Mouse (Mus musculus): Measurements from ENCODE around the gene Glis1. TPM values are rescaled to one million over a fixed set of nuclear protein-coding genes. Genes with fewer than 3 reads are reported as not detected.

Glis1 gene
- total and polyA plus RNA-seq, 2 experiments from 2014 or later: 1.4 to 2.1 TPM

DNA sequence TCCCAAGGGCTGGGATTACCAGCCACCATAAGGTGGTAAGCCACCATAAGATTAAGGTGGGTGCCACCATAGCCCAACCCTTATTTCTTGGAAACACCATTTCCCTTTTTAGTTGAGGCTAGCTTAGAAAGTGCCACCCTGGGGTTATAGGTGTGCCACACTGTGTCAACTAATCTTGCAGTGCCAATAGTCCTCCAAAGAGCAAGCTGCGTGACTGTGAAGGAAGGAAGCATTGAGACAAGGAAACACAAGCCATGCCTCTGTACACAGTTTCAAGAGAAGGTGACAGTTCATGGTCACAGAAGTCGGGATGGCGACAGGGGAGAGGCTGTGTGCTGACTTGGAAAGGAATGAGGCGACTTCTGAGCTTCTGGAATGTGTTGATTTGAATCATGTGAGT is 14.2 kb upstream of the Glis1 start:
- WGBS: 90% methylated on average over 4 of the region's 4 CpGs
- ATAC-seq (ENCODE audit: low FRiP score): no peak
- no peak overlapping the region for H3K9ac ChIP-seq (replicated peaks; ENCODE audit: low read length, poor library complexity, severe bottlenecking)
- no peaks in the 10 kb centered on the region for H3K4me1 ChIP-seq (ENCODE audit: insufficient read depth, low read length)
- no peak overlapping the region for H3K27ac ChIP-seq (ENCODE audit: low read depth, low read length)
- no peak overlapping the region for H3K4me3 ChIP-seq (ENCODE audit: low read depth, low read length)
- no peak overlapping the region for H3K4me2 ChIP-seq (ENCODE audit: low read depth, low read length, poor library complexity, severe bottlenecking)
- H3K27me3 ChIP-seq (ENCODE audit: insufficient read depth, low read length): no peaks in the 10 kb centered on the region
- no peak for DNase-seq (ENCODE audit: low spot score)
- H3K36me3 ChIP-seq (ENCODE audit: insufficient read depth, low read length): no peaks in the 10 kb centered on the region
- no peaks in the 10 kb centered on the region for H3K9me3 ChIP-seq (ENCODE audit: low read length)
- TF ChIP-seq CTCF (IDR thresholded peaks at IDR 0.05): no peak

DNA sequence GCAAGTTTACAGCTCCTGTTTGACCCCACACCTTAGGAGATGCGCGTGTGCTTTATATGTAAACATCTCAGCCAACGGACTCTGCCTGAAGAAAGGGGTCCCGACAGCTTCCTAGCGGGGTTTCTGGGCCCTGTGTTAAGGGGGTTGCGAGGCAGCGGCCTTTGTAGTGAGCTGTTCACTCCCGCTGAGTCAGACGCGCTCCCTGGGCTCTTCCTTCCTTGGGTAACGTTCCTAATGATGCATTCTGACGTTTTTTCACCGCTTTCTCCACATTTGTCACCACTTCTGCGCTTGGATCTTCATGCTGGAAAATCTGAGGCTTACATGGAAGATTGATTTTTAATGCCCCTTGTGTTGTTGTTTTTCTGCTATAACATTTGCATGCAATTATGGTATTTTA is 12.7 kb upstream of the Glis1 start:
- no peak for DNase-seq (ENCODE audit: low spot score)

DNA sequence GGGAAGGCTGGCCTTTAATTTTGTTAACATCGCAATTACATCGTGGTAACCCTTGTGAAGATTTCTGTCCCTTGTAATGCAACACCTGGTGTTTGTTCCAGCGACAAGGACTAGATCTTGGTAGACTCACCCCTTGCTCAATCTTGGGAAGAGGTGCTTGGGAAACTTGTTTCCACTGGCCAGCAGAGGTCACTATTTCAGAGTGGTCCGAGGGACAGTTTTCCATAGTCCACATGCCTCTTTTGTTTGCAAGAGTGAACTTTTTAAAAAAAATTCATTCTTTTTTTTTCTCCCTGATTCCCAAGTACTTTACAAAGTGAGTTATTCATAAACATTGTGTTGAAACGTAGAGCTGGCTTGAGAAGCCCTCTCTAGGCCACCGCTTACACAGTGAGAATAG is 12.2 kb upstream of the Glis1 start:
- no peaks in the 10 kb centered on the region for H3K4me1 ChIP-seq (ENCODE audit: insufficient read depth, low read length)
- no peak overlapping the region for H3K9ac ChIP-seq (replicated peaks; ENCODE audit: low read length, poor library complexity, severe bottlenecking)
- DNase-seq (ENCODE audit: low spot score) (peak; percentile 66), ATAC-seq (ENCODE audit: low FRiP score) (no peak)
- H3K36me3 ChIP-seq (ENCODE audit: insufficient read depth, low read length): no peaks in the 10 kb centered on the region
- H3K4me2 ChIP-seq (ENCODE audit: low read depth, low read length, poor library complexity, severe bottlenecking): no peak overlapping the region
- WGBS: 21% methylated on average over 6 of the region's 6 CpGs
- peak; percentile 80 for TF ChIP-seq CTCF (IDR thresholded peaks at IDR 0.05)
- H3K4me3 ChIP-seq (ENCODE audit: low read depth, low read length): no peak overlapping the region
- H3K27me3 ChIP-seq (ENCODE audit: insufficient read depth, low read length): no peaks in the 10 kb centered on the region
- no peak overlapping the region for H3K27ac ChIP-seq (ENCODE audit: low read depth, low read length)
- H3K9me3 ChIP-seq (ENCODE audit: low read length): no peaks in the 10 kb centered on the region

More for the DNA sequence above, 12.7 kb upstream of the Glis1 start:
- Histone ChIP-seq H3K27me3 (ENCODE audit: insufficient read depth, low read length) (no peaks in the 10 kb centered on the region), H3K4me1 (ENCODE audit: insufficient read depth, low read length) (no peaks in the 10 kb centered on the region), H3K36me3 (ENCODE audit: insufficient read depth, low read length) (no peaks in the 10 kb centered on the region), H3K9me3 (ENCODE audit: low read length) (no peaks in the 10 kb centered on the region), H3K27ac (ENCODE audit: low read depth, low read length) (no peak overlapping the region), H3K9ac (replicated peaks; ENCODE audit: low read length, poor library complexity, severe bottlenecking) (no peak overlapping the region), H3K4me3 (ENCODE audit: low read depth, low read length) (no peak overlapping the region), H3K4me2 (ENCODE audit: low read depth, low read length, poor library complexity, severe bottlenecking) (0 out of 2 replicates have a peak overlapping the region, but pooled peaks have one; percentile 3)
- ATAC-seq (ENCODE audit: low FRiP score): no peak
- 4% methylated on average over 14 of the region's 14 CpGs for WGBS
- TF ChIP-seq CTCF (IDR thresholded peaks at IDR 0.05): no peak

DNA sequence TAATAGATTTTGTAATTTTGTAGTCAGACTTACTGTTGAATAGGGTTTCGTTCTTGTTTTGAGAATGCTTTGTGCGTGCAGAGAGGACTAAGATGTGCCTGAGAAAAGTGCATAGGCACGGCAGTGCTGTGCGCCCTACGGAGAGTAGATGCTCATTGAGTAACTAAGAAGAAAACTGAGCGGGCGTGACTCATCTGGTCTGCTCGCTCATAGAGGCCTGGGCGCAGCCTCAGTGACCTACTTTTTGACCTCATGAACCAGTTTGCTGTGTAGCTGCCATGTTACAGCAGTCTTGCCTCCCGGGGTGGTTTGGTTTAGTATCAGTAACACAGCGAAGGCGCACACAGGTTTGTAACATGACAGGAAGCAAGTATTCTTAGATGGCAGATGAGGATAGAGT is 8.8 kb upstream of the Glis1 start:
- Histone ChIP-seq H3K36me3 (ENCODE audit: insufficient read depth, low read length) (no peaks in the 10 kb centered on the region), H3K27ac (ENCODE audit: low read depth, low read length) (no peak overlapping the region), H3K4me1 (ENCODE audit: insufficient read depth, low read length) (no peaks in the 10 kb centered on the region), H3K9ac (replicated peaks; ENCODE audit: low read length, poor library complexity, severe bottlenecking) (no peak overlapping the region), H3K27me3 (ENCODE audit: insufficient read depth, low read length) (no peaks in the 10 kb centered on the region), H3K4me2 (ENCODE audit: low read depth, low read length, poor library complexity, severe bottlenecking) (no peak overlapping the region), H3K9me3 (ENCODE audit: low read length) (no peaks in the 10 kb centered on the region), H3K4me3 (ENCODE audit: low read depth, low read length) (no peak overlapping the region)
- DNase-seq (ENCODE audit: low spot score) (no peak), ATAC-seq (ENCODE audit: low FRiP score) (no peak)
- no peak for TF ChIP-seq CTCF (IDR thresholded peaks at IDR 0.05)
- 98% methylated on average over 12 of the region's 12 CpGs for WGBS

DNA sequence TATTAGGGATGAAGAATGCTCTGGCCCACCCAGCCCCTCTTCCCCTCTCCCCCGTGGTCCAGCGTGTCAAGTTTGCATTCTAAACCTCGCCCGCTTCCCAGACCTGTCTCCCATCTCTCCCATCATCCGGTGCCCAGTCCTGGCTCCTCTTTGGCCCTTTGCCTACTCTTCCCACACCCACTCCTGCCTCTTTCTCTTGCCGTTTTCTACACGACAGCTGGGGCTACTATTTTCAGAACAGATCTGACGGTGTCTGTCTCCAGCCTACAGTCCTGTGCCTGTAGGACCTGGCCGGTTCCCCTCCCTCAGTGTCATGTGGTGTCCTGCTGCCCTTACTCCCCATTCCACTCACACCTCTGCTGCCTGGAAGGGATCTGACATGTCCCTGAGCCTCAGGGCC is 7.8 kb upstream of the Glis1 start:
- WGBS: 80% methylated on average over 9 of the region's 9 CpGs
- Histone ChIP-seq H3K36me3 (ENCODE audit: insufficient read depth, low read length) (no peaks in the 10 kb centered on the region), H3K4me1 (ENCODE audit: insufficient read depth, low read length) (no peaks in the 10 kb centered on the region), H3K4me2 (ENCODE audit: low read depth, low read length, poor library complexity, severe bottlenecking) (no peak overlapping the region), H3K27ac (ENCODE audit: low read depth, low read length) (no peak overlapping the region), H3K4me3 (ENCODE audit: low read depth, low read length) (no peak overlapping the region), H3K9me3 (ENCODE audit: low read length) (no peaks in the 10 kb centered on the region), H3K9ac (replicated peaks; ENCODE audit: low read length, poor library complexity, severe bottlenecking) (no peak overlapping the region), H3K27me3 (ENCODE audit: insufficient read depth, low read length) (no peaks in the 10 kb centered on the region)
- TF ChIP-seq CTCF (IDR thresholded peaks at IDR 0.05): no peak
- ATAC-seq (ENCODE audit: low FRiP score) (no peak), DNase-seq (ENCODE audit: low spot score) (no peak)

DNA sequence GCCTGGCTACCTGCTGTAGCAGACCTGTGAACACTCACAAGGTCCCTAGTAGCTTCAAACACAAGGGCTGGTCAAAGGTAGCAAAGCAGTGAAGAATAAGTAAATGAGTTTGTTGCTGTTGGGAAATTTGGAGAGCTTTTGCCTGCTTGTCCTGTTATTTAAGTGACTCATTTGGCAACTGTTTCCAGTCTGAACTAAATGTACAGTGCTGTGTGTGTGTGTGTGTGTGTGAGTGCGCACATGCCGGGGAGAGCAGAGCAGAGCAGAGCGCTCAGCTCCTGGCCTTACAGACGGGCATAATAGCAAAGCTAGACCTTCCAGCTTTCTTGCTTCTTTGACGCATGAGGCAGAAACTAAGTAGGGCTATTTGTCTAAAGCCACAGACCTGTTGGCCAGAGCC is 1.7 kb upstream of the Glis1 start:
- Histone ChIP-seq H3K4me1 (ENCODE audit: insufficient read depth, low read length) (no peaks in the 10 kb centered on the region), H3K27me3 (ENCODE audit: insufficient read depth, low read length) (peaks cover 28% of the 10 kb centered on the region), H3K27ac (ENCODE audit: low read depth, low read length) (no peak overlapping the region), H3K9me3 (ENCODE audit: low read length) (no peaks in the 10 kb centered on the region), H3K9ac (replicated peaks; ENCODE audit: low read length, poor library complexity, severe bottlenecking) (no peak overlapping the region), H3K4me3 (ENCODE audit: low read depth, low read length) (no peak overlapping the region), H3K36me3 (ENCODE audit: insufficient read depth, low read length) (no peaks in the 10 kb centered on the region), H3K4me2 (ENCODE audit: low read depth, low read length, poor library complexity, severe bottlenecking) (no peak overlapping the region)
- 91% methylated on average over 5 of the region's 5 CpGs for WGBS
- DNase-seq (ENCODE audit: low spot score): no peak
- TF ChIP-seq CTCF (IDR thresholded peaks at IDR 0.05): no peak
- ATAC-seq (ENCODE audit: low FRiP score): no peak
